ENCODE assay signal across 19 mouse cellular contexts in genomic region chr9:29897448-29897847, GRCm38 (mm10).
"Had no signal": no experiment of that assay in that cellular context is flagged by ENCODE, and none has a peak within 500 bp of the region (broad histone marks: within the 10 kb centered on the region; RNA-seq: fewer than 3 reads in every experiment).

No protein-coding gene starts in this region.

- H3K4me1 ChIP-seq: limb, embryonic 12.5 days; limb, embryonic 15.5 days had no signal

- H3K4me2 ChIP-seq: limb, embryonic 12.5 days; limb, embryonic 15.5 days; liver, embryonic 11.5 days; lung, embryonic 14.5 days had no signal

- DNase-seq: kidney, adult 18-20 months; kidney, adult 9 months; kidney, postnatal 14 days; kidney, postnatal 4 days; left cerebral cortex, postnatal 4 days; liver, postnatal 0 days; lung, embryonic 14.5 days; right cerebral cortex, adult 18-20 months; right cerebral cortex, postnatal 14 days; right cerebral cortex, postnatal 4 days; thymus, postnatal 25 days had no signal

- H3K27ac ChIP-seq: limb, embryonic 12.5 days; limb, embryonic 15.5 days; liver, embryonic 14.5 days; macrophage; stomach, postnatal 0 days had no signal

- ATAC-seq: intestine, embryonic 16.5 days; liver, postnatal 0 days; lung, postnatal 0 days had no signal

- H3K4me3 ChIP-seq: limb, embryonic 12.5 days; limb, embryonic 15.5 days had no signal

- H3K9ac ChIP-seq: limb, embryonic 12.5 days; limb, embryonic 15.5 days; liver, embryonic 14.5 days; liver, postnatal 0 days; lung, embryonic 14.5 days had no signal

- H3K9me3 ChIP-seq: limb, embryonic 12.5 days; limb, embryonic 15.5 days had no signal

- H3K36me3 ChIP-seq: limb, embryonic 12.5 days; limb, embryonic 15.5 days had no signal

- H3K27me3 ChIP-seq: limb, embryonic 12.5 days; limb, embryonic 15.5 days had no signal
